Mouse (Mus musculus) stomach, postnatal 0 days (tissue): ENCODE results near the gene Pgghg.

Experiments
- CTCF ChIP-seq: IDR thresholded peaks from 2 replicates; pipeline ENCODE4 v1.5.1; 2016; ENCODE audit warnings: antibody characterized with exemption, low read depth, mild to moderate bottlenecking, moderate library complexity
- EP300 ChIP-seq: optimal IDR thresholded peaks from 2 replicates; pipeline ENCODE3; 2016; ENCODE audit warnings: antibody characterized with exemption

- TF ChIP-seq CTCF, result no peak
- TF ChIP-seq EP300, result no peak
Observed at GRCm38 (mm10) chr7:140952441-140952840, 11.2 kb downstream of the Pgghg start.
